Mouse (Mus musculus) G1E (cell line): ENCODE measurements at regions not wholly inside any gene's neighbourhood (a gene's known extent, or its start where the extent isn't known, plus 50 kb on each side); places are given as distances from the start of the nearest gene placed in this dataset.

Source experiments
- ATAC-seq: 2 replicates; pipeline ENCODE4 v1.8.0; 2016; ENCODE audit warnings: mild to moderate bottlenecking; ENCODE audit not compliant: insufficient number of reproducible peaks, poor library complexity, low FRiP score, severe bottlenecking; ENCODE audit errors: extremely low read depth
- DNase-seq: peaks from one replicate; pipeline ENCODE4 v3.0.0; 2012; ENCODE audit warnings: low spot score
- H3K27me3 ChIP-seq: 2 replicates; pipeline ENCODE4 v1.6.1; 2012; ENCODE audit warnings: mild to moderate bottlenecking, low read length, inconsistent platforms; ENCODE audit not compliant: insufficient read depth
- H3K36me3 ChIP-seq: replicated peaks from 2 replicates; pipeline ENCODE3; 2012; ENCODE audit warnings: mild to moderate bottlenecking, inconsistent platforms
- H3K4me1 ChIP-seq: 2 replicates; pipeline ENCODE4 v1.6.1; 2012; ENCODE audit warnings: low read depth, low read length, inconsistent platforms, mixed read lengths; ENCODE audit not compliant: insufficient read depth
- H3K4me3 ChIP-seq: 2 replicates; pipeline ENCODE4 v1.5.1; 2012; ENCODE audit warnings: low read depth, mild to moderate bottlenecking, inconsistent platforms, low read length, moderate library complexity, mixed read lengths
- H3K9me3 ChIP-seq: replicated peaks from 2 replicates; pipeline ENCODE4 v1.6.1; 2012; ENCODE audit warnings: inconsistent platforms
- CTCF ChIP-seq: IDR thresholded peaks from 2 replicates; pipeline ENCODE4 v1.5.1; 2012; ENCODE audit warnings: low read depth, low read length, inconsistent platforms, mixed read lengths
- GATA1 ChIP-seq: IDR thresholded peaks from 2 replicates; pipeline ENCODE4 v1.6.1; 2012; ENCODE audit warnings: borderline replicate concordance, low read length, inconsistent platforms, mixed read lengths
- GATA2 ChIP-seq: IDR thresholded peaks from 2 replicates; pipeline ENCODE4 v1.6.1; 2012; ENCODE audit warnings: low read depth, low read length, inconsistent platforms, borderline replicate concordance
- POLR2AphosphoS5 ChIP-seq: IDR thresholded peaks from 2 replicates; pipeline ENCODE4 v1.6.1; 2012; ENCODE audit warnings: low read depth, low read length, inconsistent platforms; ENCODE audit not compliant: insufficient replicate concordance
- TAL1 ChIP-seq: conservative IDR thresholded peaks from 2 replicates; pipeline ENCODE4 v1.6.1; 2012; ENCODE audit warnings: low read depth, low read length, inconsistent platforms, mixed read lengths

DNA sequence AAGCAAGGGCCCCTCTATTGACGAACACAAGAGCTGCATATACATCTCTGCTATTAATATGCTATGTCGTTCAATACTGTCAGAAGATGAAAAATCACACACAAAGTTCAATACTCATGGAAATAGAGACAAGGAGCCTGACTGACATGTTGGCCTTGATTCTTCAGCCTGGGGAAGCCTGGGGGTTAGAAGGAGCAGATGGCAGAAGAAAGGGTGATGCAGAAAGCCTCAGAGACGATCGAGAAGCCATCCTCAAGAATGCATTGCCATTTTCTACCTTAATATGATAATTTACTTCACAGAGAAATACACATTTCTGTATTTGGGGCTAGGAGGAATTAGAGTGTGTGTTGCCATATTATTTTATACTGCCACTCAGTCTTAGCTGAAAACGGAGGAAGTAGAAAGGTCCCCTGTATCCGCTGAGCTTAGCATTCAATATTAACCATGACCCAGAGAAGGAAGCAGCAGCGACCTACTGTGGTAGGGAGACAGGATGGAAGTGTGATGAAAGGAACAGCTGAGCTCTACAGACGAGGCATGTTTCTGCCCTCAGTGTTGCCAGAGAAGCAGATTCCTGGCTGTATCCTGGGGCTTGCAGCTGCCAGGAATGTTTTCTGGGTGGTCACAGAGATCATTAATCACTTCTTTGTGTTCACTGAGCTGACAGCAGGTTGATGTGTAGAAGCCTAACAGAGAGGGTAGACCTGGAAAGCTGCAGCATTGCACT, 105.2 kb downstream of the Lrig3 start:
- no peak for ATAC-seq
- H3K4me1 ChIP-seq, result no peaks in the 10 kb centered on the region
- no peaks in the 10 kb centered on the region for H3K27me3 ChIP-seq
- H3K9me3 ChIP-seq, result peaks cover 46% of the 10 kb centered on the region
- no peaks in the 10 kb centered on the region for H3K36me3 ChIP-seq
- TF ChIP-seq GATA2, result no peak
- TF ChIP-seq CTCF, result no peak
- no peak for DNase-seq
- H3K4me3 ChIP-seq, result no peak overlapping the region

DNA sequence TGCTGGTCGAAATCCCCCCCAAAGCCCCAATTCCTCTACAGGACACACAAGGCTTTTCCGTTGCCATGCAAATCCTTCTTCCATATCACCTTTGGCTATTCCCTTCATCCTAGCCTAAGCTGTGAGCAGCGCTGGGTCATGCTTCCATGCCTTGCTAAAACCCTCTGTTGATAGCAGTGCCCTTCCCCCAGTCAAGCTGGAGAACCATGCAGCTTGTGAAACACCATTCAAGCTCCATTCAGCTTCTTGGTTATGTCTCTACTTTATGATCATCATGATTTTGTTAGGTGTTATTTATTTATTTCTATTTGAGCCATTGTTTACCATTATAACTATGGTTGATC, 105.7 kb downstream of the Lrig3 start:
- H3K9me3 ChIP-seq, result peaks cover 43% of the 10 kb centered on the region
- ATAC-seq (no peak), DNase-seq (no peak)
- no peaks in the 10 kb centered on the region for H3K36me3 ChIP-seq
- no peaks in the 10 kb centered on the region for H3K27me3 ChIP-seq
- no peaks in the 10 kb centered on the region for H3K4me1 ChIP-seq
- TF ChIP-seq GATA2, result no peak
- no peak for TF ChIP-seq TAL1
- TF ChIP-seq POLR2AphosphoS5, result no peak
- no peak for TF ChIP-seq CTCF
- no peak for TF ChIP-seq GATA1
- no peak overlapping the region for H3K4me3 ChIP-seq

DNA sequence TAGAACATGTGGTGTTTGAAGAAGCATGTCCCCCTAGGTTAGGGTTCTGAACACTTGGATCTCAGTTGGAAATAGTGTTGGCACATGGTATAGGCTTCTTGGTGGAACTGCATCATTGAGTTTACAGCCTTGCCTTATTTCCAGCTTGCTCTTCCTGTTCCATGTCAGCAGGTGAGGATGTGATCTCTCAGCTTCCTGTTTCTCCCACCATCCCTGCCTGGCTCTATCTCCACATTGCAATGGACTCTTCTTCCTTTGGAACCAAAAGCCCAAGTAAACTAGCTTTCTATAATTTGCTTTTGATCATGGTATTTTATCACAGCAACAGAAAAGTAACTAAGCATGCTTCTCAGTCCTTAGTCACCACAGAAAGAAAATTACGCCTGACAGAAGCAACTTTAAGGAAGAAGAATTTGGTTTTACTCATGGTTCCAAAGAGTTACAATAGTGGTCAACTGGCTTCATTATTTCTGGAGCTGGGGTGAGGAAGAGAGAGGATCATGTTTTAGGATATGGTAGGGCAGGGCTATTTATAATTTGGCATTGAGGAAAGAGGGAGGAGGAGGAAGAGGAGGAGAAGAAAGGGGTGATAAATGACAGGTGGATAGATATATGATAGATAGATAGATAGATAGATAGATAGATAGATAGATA, 111.5 kb downstream of the Lrig3 start:
- ATAC-seq (no peak), DNase-seq (no peak)
- H3K9me3 ChIP-seq, result peaks cover 49% of the 10 kb centered on the region
- no peak overlapping the region for H3K4me3 ChIP-seq
- TF ChIP-seq CTCF (no peak), POLR2AphosphoS5 (no peak), GATA2 (no peak), TAL1 (no peak), GATA1 (no peak)
- H3K4me1 ChIP-seq, result no peaks in the 10 kb centered on the region
- H3K27me3 ChIP-seq, result no peaks in the 10 kb centered on the region
- H3K36me3 ChIP-seq, result no peaks in the 10 kb centered on the region

DNA sequence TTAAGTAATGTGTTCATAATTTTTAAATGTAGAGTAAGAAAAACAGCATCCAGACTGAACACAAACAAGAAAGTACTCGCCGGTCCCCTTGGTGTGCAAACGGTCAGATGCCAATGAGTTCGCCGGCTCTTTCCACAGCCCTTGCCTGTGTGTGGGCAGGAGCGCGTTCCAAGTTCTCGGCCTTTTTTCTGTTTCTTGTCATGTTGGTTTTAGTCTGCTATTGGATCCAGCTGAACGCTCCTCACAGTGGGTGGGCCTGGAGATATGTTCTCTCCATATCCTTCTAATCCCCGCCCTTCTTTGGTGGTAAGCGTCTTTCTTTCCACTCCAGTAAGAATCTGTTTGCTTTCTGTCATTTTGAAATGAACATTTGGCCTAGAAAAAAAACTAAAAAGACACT, 116.6 kb downstream of the Lrig3 start:
- Histone ChIP-seq H3K4me3 (no peak overlapping the region), H3K4me1 (no peaks in the 10 kb centered on the region), H3K27me3 (no peaks in the 10 kb centered on the region), H3K9me3 (peaks cover 42% of the 10 kb centered on the region), H3K36me3 (no peaks in the 10 kb centered on the region)
- DNase-seq, result no peak
- no peak for ATAC-seq
- TF ChIP-seq GATA1, result no peak
- TF ChIP-seq GATA2, result no peak
- no peak for TF ChIP-seq POLR2AphosphoS5
- no peak for TF ChIP-seq CTCF

DNA sequence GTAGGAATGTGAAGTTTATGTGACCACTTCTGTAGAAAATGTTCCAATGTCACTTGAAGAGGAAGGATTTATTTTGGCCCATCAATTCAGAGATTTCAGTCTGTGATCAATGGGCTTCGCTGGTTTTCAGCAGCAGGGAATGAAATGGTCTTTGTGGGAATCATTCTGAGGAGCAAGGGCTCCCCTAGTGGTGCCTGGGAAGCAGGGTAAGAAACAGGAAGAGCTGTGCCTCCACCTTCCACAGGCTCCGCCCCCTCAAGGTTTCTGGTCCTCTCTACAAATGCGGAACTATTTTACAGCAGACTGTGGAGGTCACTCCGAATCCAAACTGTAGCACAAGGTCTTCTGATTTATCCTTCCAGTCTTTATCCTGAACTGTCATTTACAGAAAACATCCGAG, 120.7 kb downstream of the Lrig3 start:
- Histone ChIP-seq H3K36me3 (no peaks in the 10 kb centered on the region), H3K27me3 (no peaks in the 10 kb centered on the region), H3K4me1 (no peaks in the 10 kb centered on the region), H3K9me3 (peaks cover 39% of the 10 kb centered on the region), H3K4me3 (no peak overlapping the region)
- no peak for TF ChIP-seq TAL1
- no peak for TF ChIP-seq GATA2
- no peak for TF ChIP-seq POLR2AphosphoS5
- no peak for TF ChIP-seq GATA1
- no peak for TF ChIP-seq CTCF
- ATAC-seq (no peak), DNase-seq (no peak)

DNA sequence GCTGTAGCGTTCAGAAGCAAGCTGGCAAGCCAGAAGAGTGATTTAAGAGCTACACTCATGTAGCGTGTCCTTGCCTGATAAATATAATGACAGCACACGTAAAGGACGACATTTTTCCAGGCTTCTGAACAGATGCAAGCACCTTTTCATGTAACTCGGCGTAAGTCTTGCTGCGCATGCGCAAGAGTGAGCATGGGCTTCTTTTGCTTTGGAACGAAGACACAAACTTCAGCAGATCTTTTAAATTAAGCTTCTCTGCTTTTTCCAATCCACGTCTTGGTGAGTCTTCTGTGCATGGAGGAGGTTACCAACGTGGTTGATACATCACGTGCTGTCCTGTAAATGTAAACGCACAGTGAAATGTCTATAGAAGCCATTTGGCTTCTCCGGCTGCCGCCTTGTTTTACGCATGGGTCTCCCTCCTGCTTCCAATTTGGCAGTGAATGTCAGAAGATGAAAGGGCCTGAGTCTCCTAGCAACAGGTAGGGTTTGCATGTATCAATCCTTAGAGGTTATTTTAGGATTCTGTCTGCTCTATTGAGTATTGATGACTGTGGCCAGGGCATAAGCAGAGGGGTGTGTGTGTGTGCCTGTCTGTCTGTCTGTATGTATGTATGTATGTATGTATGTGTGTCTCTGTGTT, 128.4 kb downstream of the Lrig3 start:
- Histone ChIP-seq H3K27me3 (no peaks in the 10 kb centered on the region), H3K4me1 (no peaks in the 10 kb centered on the region), H3K36me3 (no peaks in the 10 kb centered on the region), H3K4me3 (no peak overlapping the region), H3K9me3 (peaks cover 54% of the 10 kb centered on the region)
- TF ChIP-seq POLR2AphosphoS5, result no peak
- no peak for TF ChIP-seq GATA2
- TF ChIP-seq TAL1, result no peak
- no peak for TF ChIP-seq GATA1
- no peak for TF ChIP-seq CTCF
- no peak for DNase-seq
- ATAC-seq, result no peak
